Mouse (Mus musculus) cerebellum, adult 2 months (tissue): ENCODE data around the gene Anapc11.

Experiments used
- CTCF ChIP-seq: fragments of 200-500 bp; IDR thresholded peaks from 2 replicates; pipeline ENCODE4 v1.5.1; 2011; ENCODE audit warnings: low read depth, mild to moderate bottlenecking, control low read depth, low read length, moderate library complexity, borderline replicate concordance; ENCODE audit not compliant: insufficient read depth
- POLR2A ChIP-seq: fragments of 200-500 bp; IDR thresholded peaks from 2 replicates; pipeline ENCODE4 v1.6.1; 2011; ENCODE audit warnings: low read length, control low read depth, borderline replicate concordance; ENCODE audit not compliant: insufficient read depth

- no peak for TF ChIP-seq POLR2A
- TF ChIP-seq CTCF = no peak
Measured at GRCm38 (mm10) chr11:120615606-120616203, 17.5 kb downstream of the Anapc11 start.
